Mouse (Mus musculus): Measurements from ENCODE around the gene Lamc2. TPM values are rescaled to one million over a fixed set of nuclear protein-coding genes. Genes with fewer than 3 reads are reported as not detected.
A peak's percentile ranks its signal among the peaks of the same experiment; 100 is the strongest.

Lamc2 gene
- 10 to 100 TPM; 14.6 to 20.4 TPM for total RNA-seq (2021)

DNA sequence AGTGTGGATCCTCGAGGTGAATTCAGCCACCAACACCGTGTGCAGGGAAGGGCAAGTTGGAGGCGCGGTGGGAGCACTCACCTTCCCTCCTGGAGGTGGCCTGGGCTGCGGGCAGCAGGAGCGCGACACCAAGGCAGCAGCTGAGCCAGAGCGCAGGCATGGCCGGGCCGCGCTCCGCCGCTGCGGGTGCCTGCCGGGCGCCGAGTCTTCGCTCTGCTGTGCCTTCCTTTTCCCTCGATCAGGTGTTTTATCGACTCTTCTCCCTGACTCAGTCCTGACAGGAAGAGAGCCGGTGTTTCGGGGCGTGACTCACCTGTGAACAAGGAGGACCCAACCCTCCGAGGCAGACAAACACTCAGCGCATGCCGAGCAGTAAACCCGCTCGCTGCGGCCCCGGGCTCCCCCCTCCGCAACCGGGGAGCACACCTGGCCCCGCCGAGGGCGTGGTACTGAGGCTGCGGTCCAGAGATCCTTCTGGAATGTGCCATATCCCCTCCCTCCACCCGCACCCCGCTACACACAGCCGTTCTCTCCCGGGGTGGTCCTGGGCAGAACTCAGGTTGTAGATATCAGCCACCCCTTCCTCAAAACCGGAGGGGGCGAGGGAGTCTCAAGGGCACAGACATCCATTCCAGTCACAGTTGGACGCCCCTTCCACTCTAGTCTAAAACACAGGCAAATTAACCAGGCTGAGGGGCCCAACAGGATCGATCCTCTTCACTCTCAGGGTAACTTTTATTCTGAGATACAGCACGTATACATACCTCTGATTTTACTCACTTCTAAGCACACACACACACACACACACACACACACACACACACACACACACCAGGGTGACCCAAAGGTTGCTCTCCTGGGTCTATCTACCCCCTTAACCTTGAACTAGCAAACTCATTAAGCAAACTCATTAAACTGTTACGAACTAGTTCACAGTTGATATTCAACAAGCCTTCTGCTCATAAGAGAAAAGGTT lies at the start of gene Lamc2:
TSS of gene Lamc2 (minus strand) at position 620 of the 976 bp plus-strand sequence.
- peak; percentile 39 for DNase-seq

DNA sequence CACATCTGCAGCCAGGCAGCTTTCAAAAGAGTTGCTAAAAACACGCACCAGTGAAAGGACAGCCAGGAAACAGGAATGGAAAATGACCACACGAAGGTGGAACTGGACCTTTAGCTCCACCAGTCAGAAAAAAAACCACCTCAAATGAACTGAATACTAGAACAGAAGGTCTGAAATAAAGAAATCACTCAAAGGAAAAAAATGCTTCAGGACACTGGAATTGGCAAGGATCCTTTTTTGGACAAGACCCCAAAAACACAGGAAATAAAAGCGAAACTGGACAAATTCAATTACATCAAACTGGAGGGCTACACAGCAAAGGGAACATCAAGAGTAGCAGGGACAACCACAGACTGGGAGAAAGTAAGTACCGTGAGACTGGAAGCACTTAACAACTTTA lies 49.3 kb upstream of the Lamc2 start:
- DNase-seq: no peak

DNA sequence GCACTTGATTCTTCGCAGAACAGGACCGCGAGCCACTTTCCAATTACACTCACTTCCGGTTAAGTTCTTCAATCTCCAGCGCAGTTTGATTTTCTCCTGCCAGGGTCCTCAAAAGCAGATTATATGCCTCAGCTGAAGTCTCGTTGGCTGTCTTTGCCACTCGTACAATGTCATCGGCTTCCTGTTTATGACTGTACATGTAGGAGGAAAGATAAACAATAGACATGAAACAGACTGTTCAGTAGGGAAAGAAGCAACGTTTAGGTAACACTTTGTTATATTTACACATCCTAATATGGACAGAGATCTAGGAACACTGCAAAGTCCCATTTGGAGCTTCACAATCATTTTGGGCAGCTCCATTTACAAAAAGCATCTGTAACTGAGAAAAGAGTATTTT lies 45.4 kb upstream of the Lamc2 start:
- no peak for DNase-seq

DNA sequence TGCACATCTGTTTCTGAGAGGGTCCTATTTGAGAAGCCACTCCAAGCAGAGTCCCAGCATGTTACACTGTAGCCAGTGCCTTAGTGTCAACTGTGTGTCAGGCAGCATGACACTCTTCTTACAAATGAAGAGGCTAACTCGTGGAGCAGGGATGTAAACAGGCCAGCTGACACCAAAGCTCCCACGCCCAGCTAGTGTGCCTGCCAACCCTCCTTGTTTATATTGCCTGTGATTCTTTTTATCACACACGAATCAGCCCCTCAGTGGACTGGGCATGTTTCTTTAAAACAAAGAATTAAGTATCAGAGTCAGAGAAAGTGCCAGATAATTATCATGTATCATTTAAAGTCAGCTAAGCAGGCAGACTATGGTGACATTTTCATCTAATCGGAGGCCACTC lies 41.7 kb upstream of the Lamc2 start:
- no peak for DNase-seq

DNA sequence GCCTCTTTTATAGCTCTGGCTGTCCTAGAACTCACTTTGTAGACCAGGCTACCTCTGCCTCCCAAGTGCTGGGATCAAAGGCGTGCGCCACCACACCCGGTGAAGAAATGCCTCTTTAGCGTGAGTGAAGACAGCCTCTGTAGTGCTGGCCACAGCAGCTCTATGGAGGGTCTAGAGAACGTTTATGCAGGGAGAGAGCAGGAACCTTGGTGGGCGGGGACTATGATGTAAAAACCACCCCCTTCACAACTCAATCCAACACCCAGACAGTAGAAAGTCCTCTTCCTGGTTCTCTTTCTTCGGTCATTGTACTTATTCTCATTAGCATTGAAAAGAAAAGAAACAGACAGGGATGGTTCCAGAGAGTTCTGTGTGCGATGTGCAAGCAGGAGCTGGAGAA lies 40.8 kb upstream of the Lamc2 start:
- DNase-seq: no peak

DNA sequence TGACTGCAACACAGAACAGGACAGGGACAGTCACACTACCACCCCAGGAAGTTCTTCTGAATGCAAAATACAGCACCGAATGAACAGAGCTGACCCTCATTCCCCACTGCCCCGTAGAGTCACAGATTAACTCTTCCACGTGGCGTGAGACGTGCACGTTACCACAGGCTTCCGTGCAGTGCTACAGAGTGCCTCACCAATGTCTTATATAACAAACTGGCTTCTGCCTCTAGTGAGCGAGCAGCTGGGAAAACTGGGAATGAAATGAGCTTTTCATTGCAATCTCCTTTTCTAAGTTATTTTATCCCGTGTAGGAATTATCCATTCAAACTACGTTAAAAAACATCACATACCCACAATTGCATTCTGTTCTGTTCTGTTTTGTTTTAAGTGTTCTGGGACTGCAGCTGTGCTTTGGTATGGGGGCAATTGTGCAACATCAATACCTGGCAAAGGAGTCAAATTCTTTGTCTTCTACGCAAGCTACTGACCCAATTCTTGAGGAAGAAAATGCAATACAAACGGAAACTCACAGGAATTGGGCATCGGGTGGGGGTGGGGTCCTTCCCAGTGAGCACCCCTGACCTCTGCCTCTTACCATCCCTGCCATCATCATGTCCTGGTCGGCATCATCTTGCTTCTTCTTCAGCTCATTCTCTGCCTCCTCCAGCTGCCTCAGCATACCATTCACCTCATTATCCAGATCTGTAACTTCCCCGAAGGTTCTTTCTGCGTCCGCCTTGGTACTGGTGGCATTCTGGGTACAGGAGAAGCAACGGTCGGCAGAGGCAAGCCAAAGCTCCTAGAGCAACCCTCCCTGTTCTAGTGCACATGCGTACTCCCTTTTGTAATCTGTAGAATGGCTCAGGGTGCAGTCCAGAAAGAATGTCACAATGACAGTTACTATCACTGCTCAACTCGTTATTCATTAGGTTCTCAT lies 39.8 kb upstream of the Lamc2 start:
- DNase-seq: no peak

DNA sequence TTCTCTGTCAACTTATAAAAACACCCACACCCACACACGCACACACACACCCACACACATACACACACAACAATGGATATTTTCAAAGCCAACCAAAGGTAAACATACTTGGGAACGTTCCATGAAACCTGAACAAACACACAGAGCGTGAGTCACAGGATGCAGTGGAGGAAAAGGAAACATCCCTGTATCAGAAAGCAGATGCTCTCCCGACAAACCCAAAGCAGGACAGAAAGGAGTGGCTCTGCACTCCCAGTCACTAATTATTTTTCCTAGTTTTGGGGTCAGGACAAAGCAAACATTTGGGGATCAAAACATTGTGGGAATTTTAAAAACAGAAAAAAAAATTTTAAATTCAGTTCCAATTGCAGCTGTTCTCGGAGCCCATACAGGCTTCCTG lies 38.1 kb upstream of the Lamc2 start:
- no peak for DNase-seq

DNA sequence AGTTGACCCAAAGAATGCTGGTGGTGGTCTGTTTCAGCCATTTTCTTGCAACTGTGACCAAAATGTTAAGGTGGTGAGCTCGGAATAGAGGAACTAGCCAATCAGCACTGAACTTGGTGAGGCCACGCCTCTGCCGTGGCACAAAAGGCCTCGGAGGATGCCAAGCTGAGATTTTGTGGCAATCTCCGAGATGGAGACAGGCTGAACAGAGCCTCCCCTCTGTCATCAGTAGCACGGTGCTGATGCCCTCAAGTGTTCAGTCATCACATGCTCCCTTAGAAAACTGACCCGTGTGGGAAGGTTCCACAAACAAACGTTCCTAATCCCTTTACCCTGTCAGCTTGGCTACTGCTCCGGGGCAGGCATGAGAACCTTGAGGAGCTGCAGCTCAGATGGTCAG lies 33.1 kb upstream of the Lamc2 start:
- no peak for DNase-seq

DNA sequence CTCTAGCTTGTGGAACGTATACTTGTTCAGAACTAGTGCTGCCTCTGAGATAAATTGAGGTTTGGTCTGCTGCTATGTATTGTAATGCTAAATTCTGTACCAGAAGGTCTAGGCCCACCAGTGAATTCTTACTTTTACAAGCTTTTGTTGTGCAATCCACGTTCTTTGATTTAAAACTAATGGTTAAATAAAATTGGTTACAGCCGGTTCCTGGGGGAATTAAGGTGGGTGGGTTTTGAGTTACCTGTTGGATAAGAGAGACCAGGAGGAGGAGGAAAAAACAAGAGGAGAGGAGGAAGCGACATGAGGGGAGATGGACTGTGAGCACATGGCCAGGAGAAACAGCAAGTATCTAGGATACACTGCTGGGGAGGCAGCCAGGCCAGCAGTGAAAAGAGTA lies 30.3 kb upstream of the Lamc2 start:
- DNase-seq: no peak

DNA sequence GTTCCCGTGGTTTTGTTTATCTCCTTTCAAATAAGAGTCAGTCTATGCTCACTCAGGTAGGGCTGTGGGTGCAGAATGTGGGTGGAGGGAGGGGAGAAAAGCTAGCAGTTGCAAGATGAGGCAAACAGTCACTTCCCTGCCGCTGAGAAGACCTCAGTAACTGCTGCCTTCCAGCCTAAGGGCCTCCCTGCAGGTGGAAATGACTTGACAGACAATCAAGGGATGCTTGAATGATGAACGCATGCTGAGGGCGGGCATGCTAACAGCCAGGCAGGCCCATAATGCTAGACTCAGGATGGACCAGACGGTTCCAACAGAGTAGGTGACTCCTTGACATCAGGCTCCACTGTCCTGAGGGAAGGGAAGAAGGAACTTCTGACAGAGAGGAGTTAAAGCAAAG lies 29.4 kb upstream of the Lamc2 start:
- no peak for DNase-seq

DNA sequence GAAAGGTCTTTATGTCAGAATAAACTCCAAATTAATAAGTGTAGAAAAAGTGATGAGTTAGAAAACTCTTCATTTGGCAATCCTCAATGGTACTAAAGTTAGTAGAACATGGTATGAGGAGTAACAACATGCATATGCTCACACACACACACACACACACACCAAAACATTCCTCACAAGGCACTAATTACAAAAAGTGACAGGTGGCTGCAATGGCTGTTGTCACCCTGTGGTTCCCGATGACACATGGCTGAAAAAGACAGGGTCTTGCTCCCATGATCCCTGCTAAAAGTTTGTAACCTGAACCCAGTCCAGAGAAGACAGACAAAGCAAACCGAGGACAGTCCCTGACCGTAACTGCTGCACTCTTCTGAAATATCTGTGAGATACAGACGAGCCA lies 24.7 kb upstream of the Lamc2 start:
- no peak for DNase-seq

DNA sequence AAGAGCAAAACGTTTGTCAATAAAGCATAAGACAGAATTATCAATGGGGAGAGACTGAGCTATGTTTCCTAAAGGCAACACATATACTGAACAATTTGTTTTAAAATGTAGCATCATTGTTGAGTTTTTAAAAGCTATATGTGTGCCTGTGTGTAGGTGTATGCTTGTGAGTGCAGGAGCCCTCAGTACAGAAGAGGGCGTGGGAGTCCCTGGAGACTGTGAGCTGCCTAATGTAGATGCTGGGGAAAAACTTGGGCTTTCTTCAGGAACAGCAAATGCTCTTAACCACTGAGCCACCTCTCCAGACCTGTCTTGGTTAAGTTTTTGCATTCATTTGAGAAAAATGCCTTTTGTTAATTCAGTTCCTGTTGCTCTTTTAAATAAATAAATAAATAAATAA lies 24.0 kb upstream of the Lamc2 start:
- DNase-seq: no peak

DNA sequence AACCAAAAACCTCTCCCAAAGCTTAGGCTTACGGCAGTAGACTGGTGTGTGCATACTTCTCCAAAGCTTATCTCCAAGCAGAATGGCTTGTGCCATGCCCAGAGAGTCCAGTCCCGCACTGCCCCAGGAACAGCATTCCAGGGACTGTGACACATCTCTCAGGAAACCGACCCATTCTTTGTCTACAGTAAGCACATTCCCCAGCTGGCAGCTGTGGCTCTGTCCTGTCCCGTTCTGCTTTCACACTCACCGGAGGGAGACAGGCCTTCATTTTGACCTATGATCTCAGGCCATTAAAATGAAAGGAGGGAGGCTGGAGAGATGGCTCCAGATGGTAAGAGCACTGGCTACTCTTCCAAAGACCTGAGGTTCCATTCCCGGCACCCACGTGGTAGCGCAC lies 15.9 kb upstream of the Lamc2 start:
- DNase-seq: no peak

DNA sequence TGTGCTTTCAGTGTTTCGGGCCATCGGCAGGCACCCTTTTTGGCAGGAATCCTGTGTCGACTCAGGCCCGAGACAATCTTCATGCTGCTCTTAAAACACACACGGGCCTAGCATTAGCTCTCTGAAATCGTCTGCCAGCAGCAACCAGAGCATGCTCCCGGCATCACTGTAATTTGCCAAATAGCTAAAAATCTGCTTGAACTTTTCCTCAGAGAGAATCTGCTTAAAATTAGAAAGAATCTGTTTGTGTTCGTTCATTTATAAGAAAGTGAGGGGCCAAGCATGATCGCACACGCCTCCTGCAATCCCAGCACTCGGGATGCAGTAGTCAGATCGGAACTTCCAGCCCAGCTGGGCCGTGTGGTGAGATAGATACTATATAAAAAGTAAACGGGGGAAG lies 15.2 kb upstream of the Lamc2 start:
- no peak for DNase-seq

DNA sequence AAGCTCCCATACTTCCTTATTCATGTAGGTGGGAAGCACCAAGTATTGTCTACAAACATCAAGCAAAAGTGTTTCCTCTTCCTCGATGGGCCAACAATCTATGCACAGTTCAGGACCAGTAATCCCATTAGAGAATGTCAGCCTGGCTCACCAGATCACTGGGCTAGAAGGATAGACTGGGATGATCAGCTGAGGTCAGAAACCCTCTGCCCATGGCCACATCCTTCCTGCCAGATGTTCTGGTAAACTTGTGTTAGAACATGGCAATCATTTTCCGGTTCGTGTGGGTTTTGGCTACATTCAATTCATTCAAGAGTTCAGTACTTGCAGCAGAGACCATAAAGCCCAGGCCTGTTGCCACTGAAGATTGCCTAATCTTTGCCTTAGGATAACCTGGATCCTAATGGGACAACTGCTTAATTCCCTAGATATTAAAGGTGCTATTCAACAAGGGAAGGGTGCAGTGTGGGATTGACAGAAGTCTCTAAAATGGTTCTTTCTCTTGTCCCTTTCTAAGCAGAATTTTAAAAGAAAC lies 11.1 kb upstream of the Lamc2 start:
- no peak for DNase-seq

DNA sequence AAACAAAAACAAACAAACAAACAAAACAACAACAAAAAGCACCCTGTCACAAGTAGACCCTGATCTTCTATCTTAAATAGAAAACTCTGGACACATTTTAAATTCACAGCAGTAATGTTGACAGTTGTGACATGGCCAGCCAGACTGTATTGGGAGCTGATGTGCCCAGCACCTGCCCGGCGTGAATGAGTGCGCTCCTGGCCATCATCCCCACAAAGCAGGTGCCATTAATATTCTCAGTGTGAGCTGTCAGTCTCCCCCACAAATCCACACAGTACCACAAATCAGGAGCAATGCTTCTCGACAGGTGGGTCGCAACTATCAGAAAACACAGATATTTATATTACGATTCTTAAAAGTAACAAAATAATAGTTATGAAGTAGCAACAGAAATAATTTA lies 6.7 kb upstream of the Lamc2 start:
- no peak for DNase-seq

DNA sequence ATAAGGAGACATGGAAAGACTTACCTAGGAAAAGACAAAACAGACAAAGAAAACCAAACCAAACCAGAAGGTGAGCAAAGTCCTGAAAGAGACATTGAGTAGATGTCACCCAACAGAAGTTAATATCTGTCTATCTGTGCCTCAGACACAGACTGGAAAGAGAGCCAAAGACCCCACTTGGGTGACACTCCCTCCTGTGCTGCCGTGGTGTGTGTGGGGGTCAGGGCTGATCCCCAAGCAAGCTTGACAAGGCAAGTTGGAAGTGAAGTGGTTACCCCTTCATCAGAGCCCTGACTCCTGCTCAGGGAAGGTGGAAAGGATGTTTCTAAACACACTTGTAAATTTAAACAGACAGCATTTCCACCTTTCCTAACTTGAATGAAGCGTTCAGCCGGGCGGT lies 6.1 kb upstream of the Lamc2 start:
- DNase-seq: no peak

DNA sequence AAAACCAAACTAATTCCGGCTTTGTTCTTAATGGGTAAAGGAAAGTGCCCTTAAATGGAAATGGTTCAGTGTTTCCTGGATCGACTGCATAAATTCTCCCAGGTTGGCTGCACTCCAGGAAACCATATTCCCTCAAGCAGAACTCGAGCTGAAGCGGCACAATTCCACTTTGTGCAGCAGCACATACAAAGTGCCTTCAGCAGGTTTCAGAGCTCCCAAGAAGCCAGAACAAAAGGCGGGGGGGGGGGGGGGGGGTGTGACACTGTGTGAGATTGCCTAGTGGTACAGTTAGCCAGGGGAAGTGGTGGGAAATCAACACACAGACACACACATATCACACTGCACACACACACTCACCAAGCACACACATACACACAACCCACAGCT lies 5.7 kb upstream of the Lamc2 start:
- DNase-seq: peak; percentile 83

DNA sequence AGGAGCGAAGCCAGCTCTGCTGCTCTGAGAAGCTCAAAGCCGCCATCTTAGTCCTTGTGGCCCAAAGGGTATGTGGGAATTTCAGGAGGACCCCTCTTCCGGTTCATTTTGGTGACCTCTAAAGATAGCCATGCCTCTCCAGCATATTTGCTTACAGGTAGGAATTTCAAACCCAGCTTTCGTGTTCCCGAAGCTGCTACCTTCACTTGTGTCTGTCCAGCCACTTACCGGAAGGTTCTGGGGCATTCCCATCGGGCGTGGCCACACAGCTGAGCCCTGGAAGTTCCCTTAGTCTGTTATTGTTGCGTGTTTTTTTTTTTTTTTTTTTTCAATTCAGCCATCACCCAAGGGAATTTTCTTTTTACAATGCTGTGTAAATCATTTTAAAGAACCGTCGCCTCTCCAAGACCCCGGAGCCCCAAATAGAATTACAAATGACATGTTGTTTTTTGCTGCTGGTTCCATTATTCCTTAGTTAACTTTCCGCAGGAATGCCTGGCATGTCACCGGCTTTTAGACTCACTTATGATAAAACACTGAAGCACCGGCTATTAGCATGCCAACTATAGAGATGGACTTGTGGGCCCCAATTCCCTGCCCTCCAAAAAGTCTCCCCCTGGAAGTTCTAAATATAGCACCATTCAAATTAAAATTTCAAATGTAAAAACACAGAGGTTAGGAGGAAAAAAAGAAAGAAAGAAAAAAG lies 5.1 kb upstream of the Lamc2 start:
- no peak for DNase-seq

DNA sequence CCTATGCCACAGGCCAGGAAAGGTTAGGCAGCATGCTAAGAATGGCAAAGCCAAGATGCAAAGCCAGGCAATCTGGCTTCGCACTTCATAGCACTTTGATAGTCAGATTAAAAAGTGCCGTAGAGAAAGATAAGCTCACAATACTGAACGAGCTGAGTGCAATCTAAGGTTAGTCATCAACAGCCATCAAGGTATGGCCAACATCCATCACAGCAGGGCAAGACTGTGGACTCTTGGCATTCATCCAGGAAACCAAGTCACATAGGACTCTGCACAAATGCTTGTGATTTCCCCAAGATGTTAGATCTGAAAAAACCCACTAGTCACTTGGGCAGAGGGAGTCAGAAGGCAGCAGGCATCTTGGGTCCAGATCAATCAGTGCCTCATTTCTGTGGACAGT lies 1.8 kb upstream of the Lamc2 start:
- DNase-seq: no peak

DNA sequence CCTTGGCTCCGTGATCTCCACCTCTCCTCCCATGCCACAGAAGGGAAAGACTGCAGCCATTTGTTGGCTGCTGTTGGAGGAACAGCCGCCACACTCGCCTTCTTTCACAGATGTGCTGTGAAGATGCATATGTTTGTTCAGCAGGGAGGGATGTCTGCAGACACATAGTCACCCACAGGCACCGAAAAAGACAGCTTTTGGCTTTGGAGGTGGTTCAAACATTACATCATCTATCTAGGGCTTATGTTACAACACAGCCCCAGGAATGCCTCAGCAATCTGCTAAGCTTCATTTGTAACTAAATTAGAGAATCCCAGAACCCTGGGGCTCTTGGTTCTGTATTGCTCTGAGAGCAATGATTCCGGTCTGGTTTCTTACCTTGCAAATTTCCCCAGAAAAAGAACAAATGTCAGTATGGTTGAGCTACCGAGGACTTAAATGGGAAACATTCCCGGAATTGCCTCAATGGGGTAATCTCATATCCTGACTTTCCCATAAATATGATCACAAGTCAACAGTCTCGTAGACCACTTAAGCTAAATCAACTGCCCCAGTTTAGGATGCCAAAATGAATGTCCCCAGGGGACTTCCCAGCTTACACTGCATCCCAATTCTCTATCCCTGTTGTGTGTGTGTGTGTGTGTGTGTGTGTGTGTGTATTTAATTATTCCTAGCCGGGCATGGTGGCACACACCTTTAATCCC lies 5.5 kb downstream of the Lamc2 start:
- DNase-seq: no peak

DNA sequence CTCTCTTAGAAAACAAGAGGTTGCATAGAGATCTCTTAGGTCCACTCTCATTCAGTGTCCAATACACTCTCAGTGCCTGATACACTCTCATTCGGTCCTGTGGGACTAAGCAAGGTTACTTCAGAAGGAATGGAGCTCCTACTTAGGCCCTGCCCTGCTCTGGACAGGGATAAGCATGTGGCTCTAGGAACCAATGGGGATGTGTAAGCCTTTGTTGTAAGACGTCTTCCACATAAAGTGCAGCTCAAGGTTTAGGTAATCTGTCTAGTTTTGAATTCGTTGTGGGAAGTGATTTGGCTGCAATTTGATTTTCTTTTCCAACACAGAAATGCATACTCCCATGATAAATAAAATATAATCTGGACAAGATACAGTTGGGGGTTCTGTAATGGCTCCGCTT lies 6.1 kb downstream of the Lamc2 start:
- DNase-seq: no peak

Measured in heart, postnatal 4 days (tissue).